In genomic region chr3:138742566-138742930, GRCm38 (mm10) we compare ENCODE assay signal across 8 mouse cellular contexts. TPM values are rescaled to one million over a fixed set of nuclear protein-coding genes. Genes with fewer than 3 reads are reported as not detected.
DNase-seq lines count a peak whose midpoint lies in the region; TF ChIP-seq lines count a peak whose summit lies in the region.

No protein-coding gene starts in this region.

- no peak for TF ChIP-seq CTCF in lung, adult 2 months (IDR thresholded peaks at IDR 0.05; ENCODE audit: insufficient read depth, low read length)
- no peak for TF ChIP-seq CTCF in brain, embryonic 14.5 days (IDR thresholded peaks at IDR 0.05; ENCODE audit: borderline replicate concordance, extremely low read depth, insufficient read depth, insufficient read length)
- TF ChIP-seq CTCF in heart, adult 2 months (IDR thresholded peaks at IDR 0.05), result no peak
- TF ChIP-seq CTCF in thymus, adult 2 months (IDR thresholded peaks at IDR 0.05; ENCODE audit: borderline replicate concordance, control insufficient read depth, extremely low read depth, insufficient read depth, low read length, poor library complexity), result no peak

- WGBS in lung, adult 2 months, result under 1% methylated on average over 23 of the region's 23 CpGs
- WGBS in heart, adult 2 months, result 0% methylated on average over 23 of the region's 23 CpGs
- WGBS in thymus, adult 2 months, result under 1% methylated on average over 23 of the region's 23 CpGs

- H3K9ac ChIP-seq in heart, adult 2 months (ENCODE audit: low read depth, low read length), result peak overlapping the region; percentile 91

- no peaks in the 10 kb centered on the region for H3K36me3 ChIP-seq in heart, adult 2 months (ENCODE audit: control insufficient read depth, insufficient read depth, low read length)
- H3K36me3 ChIP-seq in thymus, adult 2 months (ENCODE audit: control insufficient read depth, insufficient read depth, low read length), result no peaks in the 10 kb centered on the region

- intact Hi-C loops in heart, adult 2 months (cut with DNase I), result loop anchor here (5.0 to 10.0 kb wide), 5 partner anchors 70 to 332 kb away; partner anchors contain the start of genes Eif4e and Rap1gds1

- H3K27ac ChIP-seq in heart, adult 2 months, result peak overlapping the region; percentile 67
- peak overlapping the region; percentile 13; the same call in 1 of the 2 replicates for H3K27ac ChIP-seq in thymus, adult 2 months (ENCODE audit: control insufficient read depth, insufficient read depth, low read length)

- no peaks in the 10 kb centered on the region; the same call in 1 of the 2 replicates for H3K27me3 ChIP-seq in heart, adult 2 months (ENCODE audit: control insufficient read depth, insufficient read depth, low read length)
- no peaks in the 10 kb centered on the region for H3K27me3 ChIP-seq in thymus, adult 2 months (ENCODE audit: control insufficient read depth, insufficient read depth, low read length)

- no peaks in the 10 kb centered on the region for H3K79me2 ChIP-seq in heart, adult 2 months (replicated peaks; ENCODE audit: control insufficient read depth, insufficient read depth, low read length)

- DNase-seq in lung, adult 2 months, result no peak
- DNase-seq in lung, postnatal 25 days (ENCODE audit: low spot score), result no peak
- peak; percentile 59 for DNase-seq in brain, embryonic 14.5 days (ENCODE audit: low read depth)
- peak; percentile 48 to 54 for DNase-seq in heart, adult 2 months
- DNase-seq in kidney, postnatal 14 days, result peak; percentile 31
- peak; percentile 32 for DNase-seq in mesoderm, embryonic 11.5 days (ENCODE audit: low read depth, low spot score)
- DNase-seq in thymus, adult 2 months, result peak; percentile 57
- no peak for DNase-seq in layer of hippocampus, adult 9-10 months (ENCODE audit: low spot score)

- H3K4me1 ChIP-seq in lung, adult 2 months (ENCODE audit: control insufficient read depth, insufficient read depth, low read length), result 0 out of 2 replicates have a peak, but pooled peaks cover 2% of the 10 kb centered on the region
- H3K4me1 ChIP-seq in heart, adult 2 months (ENCODE audit: control insufficient read depth, insufficient read depth, low read length), result no peaks in the 10 kb centered on the region; the same call in 1 of the 2 replicates
- peaks cover 19% of the 10 kb centered on the region for H3K4me1 ChIP-seq in thymus, adult 2 months (replicated peaks; ENCODE audit: control insufficient read depth, insufficient read depth, low read length)

- peak overlapping the region; percentile 56 for H3K4me3 ChIP-seq in lung, adult 2 months (replicated peaks; ENCODE audit: extremely low read depth, low read depth, low read length)
- H3K4me3 ChIP-seq in heart, adult 2 months, result peak overlapping the region; percentile 91
- H3K4me3 ChIP-seq in thymus, adult 2 months (ENCODE audit: control insufficient read depth, insufficient read depth, low read length), result peak overlapping the region; percentile 66

- no peak for TF ChIP-seq EP300 in heart, adult 2 months (IDR thresholded peaks at IDR 0.05; ENCODE audit: insufficient read depth, low read depth, low read length)

- no peak for TF ChIP-seq POLR2A in lung, adult 2 months (IDR thresholded peaks at IDR 0.05; ENCODE audit: borderline replicate concordance, extremely low read depth, low read depth, low read length)
- no peak for TF ChIP-seq POLR2A in brain, embryonic 14.5 days (IDR thresholded peaks at IDR 0.05; ENCODE audit: borderline replicate concordance, extremely low read depth, insufficient read depth, insufficient read length, poor library complexity, severe bottlenecking)
- no peak for TF ChIP-seq POLR2A in heart, adult 2 months (IDR thresholded peaks at IDR 0.05; ENCODE audit: insufficient read depth, low read depth, low read length)
- no peak for TF ChIP-seq POLR2A in thymus, adult 2 months (IDR thresholded peaks at IDR 0.05; ENCODE audit: control insufficient read depth, extremely low read depth, insufficient read depth, low read length, poor library complexity)

RNA-seq across cellular contexts. Expression of gene Tspan5, which starts 0.6 kb away (rescaled TPM):
- polyA plus RNA-seq in lung, adult 2 months (2012; rRNA removed), result 20.3 and 33.0 TPM in 2 replicates
- polyA plus RNA-seq in brain, embryonic 14.5 days (2012; rRNA removed), result 97.1 and 109 TPM in 2 replicates
- 1 to 10 TPM; 4.9 to 5.3 TPM for total RNA-seq in heart, adult 2 months (2021)
- polyA plus RNA-seq in heart, adult 2 months (2012; rRNA removed), result 6.9 and 10.8 TPM in 2 replicates
- 13.3 and 15.9 TPM in 2 replicates for polyA plus RNA-seq in thymus, adult 2 months (2012; rRNA removed)

Comparison
In these comparisons a context has a peak if more than half of its experiments do, and no peak if none do; other contexts are left out.
1. DNase-seq: peak in brain, embryonic 14.5 days (single experiment), heart, adult 2 months (2 of 2), kidney, postnatal 14 days (single experiment), mesoderm, embryonic 11.5 days (single experiment) and thymus, adult 2 months (single experiment); none in lung, adult 2 months (single experiment), lung, postnatal 25 days (single experiment) and layer of hippocampus, adult 9-10 months (single experiment).
2. Peak in every context shown above with its lines, with median percentiles within 50 percentile points of each other: H3K4me3 ChIP-seq.